Mouse (Mus musculus) cerebellum, postnatal 10 days (tissue): ENCODE results near the gene Sox3.
A peak's percentile ranks its signal among the peaks of the same experiment; 100 is the strongest.

Experiments
- DNase-seq, 2 experiments: peaks; one replicate each; pipeline ENCODE4 v3.0.0; 2021; ENCODE audit warnings: mixed read lengths in 2 of 2

Sox3 gene

GRCm38 (mm10) chrX:60892801-60893681, at the start of gene Sox3:
Sox3 (minus strand) TSS chrX:60893430.
- peak in 1 of 2 experiments; percentile 34 for DNase-seq

- no peak for DNase-seq
Observed at GRCm38 (mm10) chrX:60940225-60940624, 47.0 kb upstream of the Sox3 start.

- no peak for DNase-seq
Observed at GRCm38 (mm10) chrX:60899546-60899945, 6.3 kb upstream of the Sox3 start.

- DNase-seq, result peak in 1 of 2 experiments; percentile 19
Observed at GRCm38 (mm10) chrX:60898641-60899040, 5.4 kb upstream of the Sox3 start.

- peak in 1 of 2 experiments; percentile 22 for DNase-seq
Observed at GRCm38 (mm10) chrX:60896296-60896695, 3.1 kb upstream of the Sox3 start.

GRCm38 (mm10) chrX:60895416-60895815, 2.2 kb upstream of the Sox3 start:
- DNase-seq, result no peak

- peak in 1 of 2 experiments; percentile 26 for DNase-seq
Observed at GRCm38 (mm10) chrX:60893720-60894543, 702 bp upstream of the Sox3 start.

- peak; percentile 55 for DNase-seq
Observed at GRCm38 (mm10) chrX:60892098-60892800, 981 bp downstream of the Sox3 start.

GRCm38 (mm10) chrX:60891329-60892095, 1.7 kb downstream of the Sox3 start:
- peak in 1 of 2 experiments; percentile 27 for DNase-seq

- DNase-seq, result no peak
Observed at GRCm38 (mm10) chrX:60890651-60891050, 2.6 kb downstream of the Sox3 start.

- no peak for DNase-seq
Observed at GRCm38 (mm10) chrX:60889956-60890485, 3.2 kb downstream of the Sox3 start.
